Mouse (Mus musculus) thymus, postnatal 25 days (tissue): ENCODE data around the gene BC017158.
"Not testable (repeated sequence)": the region's sequence is repeated elsewhere in the genome, so short reads cannot be mapped to it uniquely, and the experiment has no call there.

ENCODE experiments used
- DNase-seq: peaks from one replicate; pipeline ENCODE4 v3.0.0; 2022

BC017158 gene

DNA sequence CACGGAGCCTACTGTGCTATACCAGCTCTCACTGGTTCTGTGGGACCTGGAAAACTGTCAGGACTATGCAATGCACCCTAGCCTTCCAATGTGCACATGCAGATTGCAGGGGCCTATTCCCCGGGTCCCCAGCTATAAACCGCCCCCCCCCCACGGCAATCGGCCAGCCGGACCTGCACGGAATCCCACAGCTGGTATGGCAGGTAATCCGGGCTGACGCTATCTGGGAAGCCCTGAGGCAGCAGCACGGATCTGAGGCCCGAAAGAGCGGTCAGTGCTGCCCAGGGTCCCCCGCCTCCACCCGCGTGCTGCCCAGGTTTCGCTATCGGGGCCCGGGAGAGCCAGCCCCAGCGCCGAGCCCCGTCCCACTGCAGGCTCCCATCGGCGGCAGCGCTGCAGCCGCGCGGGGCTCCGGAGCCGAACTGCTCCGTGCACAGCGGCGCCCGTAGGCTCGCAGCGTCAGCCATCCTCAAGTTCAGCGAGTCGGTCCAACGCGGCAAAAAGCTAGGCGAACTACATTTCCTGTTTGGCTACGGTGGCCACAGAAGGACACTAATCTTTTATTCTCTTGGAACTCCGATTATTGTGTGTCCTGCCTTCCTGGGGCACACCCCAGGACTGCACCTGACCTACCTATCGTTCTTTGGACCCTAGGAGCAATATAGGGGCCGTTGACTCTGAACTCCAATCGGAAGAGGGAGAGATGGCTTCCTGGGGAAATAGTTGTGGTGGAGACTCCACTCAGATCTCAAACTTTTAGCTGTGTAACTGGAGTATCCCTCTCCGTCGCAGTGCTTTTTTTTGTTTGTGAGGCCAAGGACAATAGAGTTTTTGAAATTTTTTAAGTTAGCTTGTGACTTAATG, at the start of gene BC017158:
BC017158 (minus strand) TSS at position 554 of the 864 bp plus-strand sequence.
- peak; percentile 76 for DNase-seq

GRCm38 (mm10) chr7:128346991-128347390, 49.0 kb upstream of the BC017158 start:
- DNase-seq = no peak

DNA sequence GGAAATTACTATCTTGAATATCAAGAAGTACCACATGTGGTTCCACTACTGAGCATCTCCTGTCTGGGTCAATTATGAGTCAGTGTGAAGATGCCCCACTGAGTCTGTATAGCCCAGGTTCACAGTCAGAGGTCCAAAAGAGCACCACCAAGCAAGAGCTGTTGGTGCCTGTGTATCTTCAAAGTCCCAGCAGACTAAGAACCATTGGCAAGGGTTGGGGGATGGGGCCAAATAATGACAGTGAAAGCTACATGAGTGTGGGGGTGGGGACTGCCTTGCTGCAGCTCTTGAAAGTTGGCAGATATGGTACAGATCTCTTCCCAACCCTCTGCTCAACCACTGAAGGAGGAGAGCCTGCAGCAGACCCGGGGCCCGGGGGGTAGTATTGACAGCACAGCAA, 48.6 kb upstream of the BC017158 start:
- no peak for DNase-seq

- no peak for DNase-seq
Observed at GRCm38 (mm10) chr7:128345691-128346090, 47.7 kb upstream of the BC017158 start.

- peak; percentile 69 for DNase-seq
Observed at GRCm38 (mm10) chr7:128344928-128345653, 47.1 kb upstream of the BC017158 start.

DNA sequence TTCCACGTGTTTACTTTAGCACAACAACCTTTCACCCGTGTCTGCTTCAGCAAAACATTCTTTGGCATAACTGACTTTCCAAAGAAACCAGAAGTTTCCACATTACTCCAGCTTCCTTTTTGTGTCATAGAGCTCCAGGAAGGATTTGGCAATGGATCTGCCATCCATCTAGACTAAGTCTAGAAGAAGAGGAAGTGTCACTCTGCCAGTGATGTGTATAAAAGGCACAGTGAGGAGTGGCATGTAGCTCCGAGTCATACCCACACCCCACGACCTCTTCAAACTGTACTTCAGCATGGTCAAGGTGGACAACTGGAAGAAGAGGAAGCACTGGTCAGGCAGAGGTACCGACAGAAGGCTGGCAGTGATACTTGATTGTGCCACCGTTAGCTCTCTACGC, 46.5 kb upstream of the BC017158 start:
- DNase-seq = no peak

- DNase-seq = not testable (repeated sequence)
Observed at GRCm38 (mm10) chr7:128342691-128343090, 44.7 kb upstream of the BC017158 start.

- DNase-seq = not testable (repeated sequence)
Observed at GRCm38 (mm10) chr7:128340321-128340720, 42.4 kb upstream of the BC017158 start.

- DNase-seq = no peak
Observed at GRCm38 (mm10) chr7:128332896-128333295, 34.9 kb upstream of the BC017158 start.

- DNase-seq = no peak
Observed at GRCm38 (mm10) chr7:128330981-128331380, 33.0 kb upstream of the BC017158 start.

DNA sequence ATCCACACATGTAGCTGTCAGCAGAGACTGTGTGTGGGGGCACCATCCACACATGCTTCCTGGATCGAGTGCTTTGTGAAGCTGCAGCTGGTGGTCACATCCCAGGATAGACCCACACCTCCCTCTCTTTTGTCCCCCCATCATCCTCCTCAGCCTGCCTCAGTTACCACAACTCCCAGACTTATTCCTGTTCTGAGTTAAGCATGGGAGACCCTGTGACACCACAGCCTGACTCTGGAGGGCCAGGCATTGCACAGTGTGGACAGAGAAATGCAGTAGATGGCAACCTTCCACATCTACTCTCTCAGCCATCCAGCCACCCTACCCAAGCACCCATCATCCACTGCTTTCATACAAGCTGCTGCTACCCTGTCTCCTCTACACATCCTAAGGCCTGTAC, 27.0 kb upstream of the BC017158 start:
- DNase-seq = no peak

- no peak for DNase-seq
Observed at GRCm38 (mm10) chr7:128321260-128321659, 23.3 kb upstream of the BC017158 start.

GRCm38 (mm10) chr7:128320219-128320816, 22.3 kb upstream of the BC017158 start:
- DNase-seq = no peak

- no peak for DNase-seq
Observed at GRCm38 (mm10) chr7:128319140-128319539, 21.2 kb upstream of the BC017158 start.

GRCm38 (mm10) chr7:128317011-128317410, 19.0 kb upstream of the BC017158 start:
- DNase-seq = no peak

GRCm38 (mm10) chr7:128314491-128314890, 16.5 kb upstream of the BC017158 start:
- no peak for DNase-seq

DNA sequence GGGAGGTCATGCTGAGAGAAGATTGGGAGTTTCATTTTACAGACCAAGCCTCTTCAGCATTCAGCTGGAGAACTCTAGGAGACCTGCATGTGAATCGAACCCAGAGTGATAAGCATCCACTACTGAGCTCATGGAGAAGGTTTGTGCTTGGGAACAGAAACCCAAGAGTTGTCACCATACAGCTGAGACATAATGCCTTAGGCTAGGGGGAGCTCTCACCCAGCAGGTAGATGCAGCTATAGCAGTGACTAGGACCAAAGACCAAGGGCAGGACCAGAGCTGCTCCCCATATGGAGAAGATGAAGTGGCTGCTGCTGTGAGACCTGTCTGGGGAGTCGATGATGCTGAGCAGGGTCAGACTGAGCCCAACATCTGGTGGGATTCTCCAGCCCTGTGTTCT, 15.6 kb upstream of the BC017158 start:
- DNase-seq = no peak

DNA sequence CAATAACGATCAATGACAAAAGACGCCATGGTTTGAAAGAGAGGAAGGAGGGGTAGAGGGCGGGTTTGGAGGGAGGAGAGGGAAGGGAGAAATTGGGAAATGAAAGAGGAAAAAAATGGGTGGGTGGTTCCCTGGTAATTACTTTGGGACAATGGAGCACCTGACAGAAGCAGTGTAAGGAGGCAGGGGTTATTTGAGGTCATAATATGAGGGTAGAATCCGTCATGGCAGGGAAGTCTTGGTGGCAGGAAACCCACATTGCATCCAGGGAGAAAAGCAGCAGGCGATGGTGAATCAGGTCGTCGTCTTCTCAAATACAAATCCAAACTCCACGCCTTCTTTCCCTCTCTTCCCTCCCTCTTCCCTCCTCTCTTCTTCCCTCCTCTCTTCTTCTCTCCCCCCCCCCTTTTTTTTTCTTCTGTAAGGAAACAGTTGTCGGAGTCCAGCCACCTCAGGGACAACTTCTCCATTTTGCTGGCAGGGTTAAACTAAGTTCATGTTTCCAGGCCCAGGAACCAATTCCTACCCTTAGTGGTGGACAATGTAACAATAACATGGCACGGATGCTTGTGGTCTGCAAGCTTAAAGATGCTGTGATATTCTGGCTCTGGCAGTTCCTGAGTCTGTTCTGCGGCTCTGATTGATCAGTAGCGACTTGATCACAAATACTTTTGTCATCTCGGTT, 14.5 kb upstream of the BC017158 start:
- no peak for DNase-seq

DNA sequence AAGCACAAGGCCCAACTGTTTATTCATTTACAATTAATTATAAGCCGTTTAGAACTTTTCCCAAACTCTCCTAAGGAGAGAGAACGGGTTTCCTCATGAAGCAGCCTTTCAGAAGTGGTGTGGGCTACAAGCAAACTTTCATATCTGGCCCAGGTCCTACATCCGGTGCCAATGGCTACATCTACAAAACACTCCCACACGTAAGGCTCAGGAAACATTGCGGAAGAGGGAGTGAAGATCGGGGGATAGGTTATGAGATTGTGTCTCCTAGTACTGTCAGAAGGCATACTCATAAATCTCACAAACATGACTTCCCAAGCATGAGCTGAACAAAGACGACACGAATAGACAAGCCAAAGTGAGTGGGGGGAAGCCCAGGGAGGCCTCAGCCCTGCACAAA, 13.8 kb upstream of the BC017158 start:
- no peak for DNase-seq

DNA sequence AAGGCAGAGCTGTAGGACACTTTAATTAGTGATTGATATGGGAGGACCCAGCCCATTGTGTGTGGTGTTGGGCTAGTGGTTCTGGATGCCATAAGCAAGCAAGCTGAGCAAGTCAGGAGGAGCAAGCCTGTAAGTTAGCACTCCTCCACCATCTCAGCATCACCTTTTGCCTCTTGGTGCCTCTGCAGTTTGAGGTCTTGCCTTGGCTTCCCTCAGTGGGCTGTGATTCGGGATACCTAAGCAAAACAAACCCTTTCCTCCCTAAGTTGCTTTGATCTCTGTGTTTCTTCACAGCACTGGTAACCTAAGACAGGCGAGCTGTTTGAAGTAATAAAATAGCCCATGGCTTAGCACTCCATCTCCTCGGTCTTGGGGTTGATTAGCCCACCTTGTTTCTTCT, 13.3 kb upstream of the BC017158 start:
- no peak for DNase-seq

GRCm38 (mm10) chr7:128310229-128310688, 12.3 kb upstream of the BC017158 start:
- no peak for DNase-seq

DNA sequence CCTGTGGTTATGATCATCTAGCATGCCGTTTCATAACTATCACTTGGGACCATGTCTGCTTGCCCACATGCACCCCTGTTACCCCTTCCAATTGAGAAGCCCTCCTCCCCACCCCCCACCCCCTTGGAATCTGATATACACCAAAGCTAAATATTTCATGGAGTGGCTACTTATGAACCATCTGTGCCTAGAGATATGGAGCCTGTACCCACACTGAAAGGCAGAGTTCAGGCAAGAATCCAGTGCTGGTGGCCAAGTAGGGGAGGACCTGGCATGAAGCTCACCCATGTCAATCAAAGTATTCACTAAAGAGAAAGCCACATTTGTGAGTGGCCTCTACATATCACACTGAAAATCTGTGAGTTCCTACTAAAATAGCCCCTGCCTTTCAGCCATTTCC, 11.8 kb upstream of the BC017158 start:
- DNase-seq = no peak

- no peak for DNase-seq
Observed at GRCm38 (mm10) chr7:128309216-128309615, 11.2 kb upstream of the BC017158 start.
